Mouse (Mus musculus): ENCODE measurements around the gene Lgi4.

- TF ChIP-seq CTCF (IDR thresholded peaks at IDR 0.05; ENCODE audit: extremely low read depth, insufficient read depth, low read length) (no peak), POLR2A (IDR thresholded peaks at IDR 0.05; ENCODE audit: extremely low read depth, insufficient read depth, low read length) (no peak)
These were observed 8.7 kb downstream of the Lgi4 start for GRCm38 (mm10) chr7:31067836-31068235.
